Mouse (Mus musculus) ovary, adult 18-20 months (tissue): ENCODE results near the gene 4930412O13Rik.

Source experiments
- DNase-seq: peaks from one replicate; pipeline ENCODE4 v3.0.0; 2022; ENCODE audit warnings: low spot score, mixed read lengths

The 4930412O13Rik gene

DNA sequence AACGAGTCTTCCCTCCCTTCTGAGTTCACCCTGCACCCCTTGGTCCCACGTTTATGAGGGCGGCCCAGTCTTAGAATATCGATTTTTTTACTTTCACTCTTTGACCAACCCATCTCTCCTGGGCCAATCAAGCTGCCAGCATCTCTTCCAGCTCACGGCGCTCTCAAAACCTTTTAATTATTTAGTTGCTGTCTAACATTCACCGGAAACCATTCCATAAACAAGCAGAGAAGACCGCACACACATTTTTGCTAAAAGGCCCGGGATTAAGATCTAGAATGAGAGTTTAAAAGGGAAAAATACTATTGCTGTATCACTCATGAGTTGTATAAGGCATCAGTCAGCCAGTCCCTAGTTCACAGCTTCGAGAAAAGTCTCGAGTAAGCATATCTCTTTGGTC is 781 bp upstream of the 4930412O13Rik start:
- DNase-seq = no peak

GRCm38 (mm10) chr2:9881611-9882023 is 565 bp downstream of the 4930412O13Rik start:
- DNase-seq = no peak

- no peak for DNase-seq
Observed at GRCm38 (mm10) chr2:9882371-9882925, 1.4 kb downstream of the 4930412O13Rik start.

GRCm38 (mm10) chr2:9882926-9883802 is 2.1 kb downstream of the 4930412O13Rik start:
- DNase-seq = no peak

GRCm38 (mm10) chr2:9883803-9884532 is 2.9 kb downstream of the 4930412O13Rik start:
- DNase-seq = no peak

- DNase-seq = no peak
Observed at GRCm38 (mm10) chr2:9884533-9885216, 3.6 kb downstream of the 4930412O13Rik start.

DNA sequence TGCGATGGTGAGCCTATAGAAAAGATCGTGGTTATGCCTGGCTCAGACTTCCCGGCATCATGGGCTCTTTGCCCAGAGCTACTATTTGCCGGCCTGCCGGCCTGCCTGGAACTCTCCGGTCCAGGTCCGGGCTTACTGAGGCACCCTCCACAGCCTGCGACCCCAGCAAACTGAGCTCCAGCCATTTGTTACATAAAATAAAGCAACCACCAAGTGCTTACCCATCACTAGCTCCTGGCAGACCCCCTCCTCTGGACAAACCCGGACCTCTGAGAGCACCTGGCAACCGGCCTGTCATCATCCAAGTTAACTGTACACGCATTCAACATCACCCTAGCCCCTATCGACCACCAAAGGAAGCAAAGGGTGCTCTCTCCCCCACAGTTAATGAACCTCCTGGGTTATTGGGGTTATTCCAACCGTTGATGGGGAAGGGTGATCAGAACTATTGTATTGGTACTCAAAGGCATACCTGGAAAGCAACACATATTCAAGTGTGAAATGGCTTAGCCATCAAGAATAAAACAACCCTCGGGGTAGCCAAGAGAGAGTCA is 4.2 kb downstream of the 4930412O13Rik start:
- no peak for DNase-seq

DNA sequence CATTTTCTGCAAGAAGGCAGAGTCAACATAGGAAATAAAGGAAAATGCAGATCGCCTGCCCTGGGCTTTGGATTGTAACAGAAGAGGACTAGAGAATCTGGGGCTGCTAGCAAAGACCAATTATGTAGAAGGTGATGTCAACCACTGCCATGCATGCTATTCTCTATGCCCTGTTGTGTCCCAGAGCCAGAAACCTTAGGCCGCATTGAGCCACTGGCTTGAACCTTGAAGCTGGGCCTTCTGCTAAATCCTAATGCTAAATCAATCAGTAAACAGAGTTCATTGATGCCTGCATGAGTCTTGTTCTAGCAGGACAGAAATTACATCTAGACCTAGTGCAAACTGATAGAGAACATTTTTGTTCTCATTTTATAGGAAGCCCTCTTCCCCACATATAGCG is 5.0 kb downstream of the 4930412O13Rik start:
- no peak for DNase-seq

DNA sequence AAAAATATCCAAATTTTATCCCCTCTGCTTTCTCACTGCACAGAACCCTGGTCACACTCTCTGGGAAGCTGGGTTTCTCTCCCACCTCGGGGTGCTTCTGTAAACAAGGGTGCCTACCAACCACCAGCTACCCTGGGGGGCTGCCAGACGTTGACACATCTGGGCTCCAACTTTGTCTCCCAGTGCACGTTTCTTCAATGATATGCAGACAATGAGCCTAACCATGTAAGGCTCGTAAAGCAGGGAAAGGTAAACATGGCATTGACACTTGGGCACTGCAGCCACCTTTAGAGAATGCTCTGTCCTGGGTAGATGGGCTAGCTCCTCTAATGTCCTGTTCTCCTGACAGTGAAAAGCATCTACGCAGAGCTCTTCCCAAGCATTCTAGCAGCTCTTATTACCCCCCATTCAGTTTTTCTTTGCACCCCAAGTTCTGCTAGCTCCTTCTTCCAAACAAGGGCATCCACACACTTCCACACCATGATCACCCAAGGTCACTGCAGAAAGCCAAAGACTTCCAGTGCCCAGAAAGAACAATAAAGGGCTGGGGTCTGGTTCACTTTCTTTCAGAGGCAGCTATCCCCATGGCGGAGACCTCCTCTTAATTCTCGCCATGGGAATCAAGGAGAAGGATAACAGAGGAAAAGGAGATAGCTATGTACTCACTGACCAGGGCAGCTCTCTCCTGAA is 6.0 kb downstream of the 4930412O13Rik start:
- DNase-seq = no peak

- DNase-seq = no peak
Observed at GRCm38 (mm10) chr2:9887636-9888035, 6.6 kb downstream of the 4930412O13Rik start.

- DNase-seq = no peak
Observed at GRCm38 (mm10) chr2:9888913-9889650, 8.0 kb downstream of the 4930412O13Rik start, which contains the start of gene 9230102O04Rik. Gene 9230102O04Rik, minus strand, starts transcription at chr2:9889540.

DNA sequence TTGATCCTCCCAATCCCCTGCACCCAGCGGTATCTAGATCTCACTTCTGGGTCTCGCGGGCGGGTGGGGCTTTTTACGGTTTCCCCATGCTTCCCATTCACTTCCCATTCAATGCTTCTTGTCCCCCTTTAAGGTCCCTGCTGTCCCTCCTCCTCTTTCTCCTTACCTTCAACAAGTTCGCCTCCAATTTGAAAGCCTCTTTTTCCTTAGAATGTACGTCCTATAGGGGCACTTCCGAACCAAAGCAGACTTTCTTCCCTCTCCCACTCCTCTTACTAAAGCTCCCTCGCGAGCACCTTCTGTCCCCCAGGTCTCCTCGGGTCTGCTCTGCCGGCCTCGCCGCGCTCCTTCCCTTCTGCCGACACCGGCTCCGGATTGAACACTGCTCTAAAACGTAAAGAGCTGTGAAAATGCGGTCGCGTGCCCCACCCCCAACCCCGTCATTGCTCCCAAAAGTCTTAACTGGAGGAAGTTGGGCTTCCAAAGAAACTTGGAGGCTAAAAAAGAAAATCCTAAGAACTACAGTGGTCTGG is 8.7 kb downstream of the 4930412O13Rik start, which contains the start of gene Gata3:
TSS of gene Gata3 (minus strand) at position 384 of the 533 bp plus-strand sequence.
- no peak for DNase-seq

GRCm38 (mm10) chr2:9890251-9890650 is 9.2 kb downstream of the 4930412O13Rik start:
- DNase-seq = no peak

GRCm38 (mm10) chr2:9890906-9891305 is 9.9 kb downstream of the 4930412O13Rik start:
- no peak for DNase-seq

GRCm38 (mm10) chr2:9892541-9892940 is 11.5 kb downstream of the 4930412O13Rik start:
- no peak for DNase-seq

- DNase-seq = no peak
Observed at GRCm38 (mm10) chr2:9893272-9893953, 12.4 kb downstream of the 4930412O13Rik start.

DNA sequence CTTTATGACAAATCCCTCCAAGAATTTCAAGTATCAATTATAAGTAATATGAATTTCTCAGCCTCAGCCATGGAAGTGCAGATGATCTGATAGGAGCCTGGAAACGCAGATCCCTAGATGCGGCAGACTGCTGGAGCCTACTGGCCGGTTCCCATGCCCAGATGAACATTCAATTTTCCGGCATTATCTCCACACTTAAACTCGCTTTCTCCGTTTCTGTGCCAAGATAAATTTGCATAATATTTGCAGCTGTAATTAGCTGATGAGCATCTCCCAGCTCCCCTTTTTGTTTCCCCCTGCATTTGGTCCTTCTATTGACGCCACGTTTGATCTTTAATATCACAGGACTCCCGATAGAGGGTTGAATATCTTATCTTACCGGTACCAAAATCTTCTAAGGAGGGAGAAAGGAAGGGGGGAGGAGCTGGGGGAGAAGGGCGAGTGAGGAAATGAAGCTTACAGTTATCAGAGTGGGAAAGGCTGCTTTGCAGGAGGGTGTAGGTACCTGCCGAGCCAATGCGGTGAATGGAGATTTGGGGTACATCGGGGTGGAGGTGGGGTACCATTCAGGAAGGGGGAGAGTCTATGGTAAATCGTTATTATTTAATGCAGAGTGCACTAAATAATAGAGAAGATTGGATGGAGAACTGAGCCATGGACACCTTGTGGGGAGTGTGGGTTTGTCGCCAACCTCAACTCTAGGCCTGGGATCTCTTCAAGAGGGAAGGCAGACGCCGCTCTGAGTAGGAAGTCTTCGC is 14.0 kb downstream of the 4930412O13Rik start:
- DNase-seq = no peak

DNA sequence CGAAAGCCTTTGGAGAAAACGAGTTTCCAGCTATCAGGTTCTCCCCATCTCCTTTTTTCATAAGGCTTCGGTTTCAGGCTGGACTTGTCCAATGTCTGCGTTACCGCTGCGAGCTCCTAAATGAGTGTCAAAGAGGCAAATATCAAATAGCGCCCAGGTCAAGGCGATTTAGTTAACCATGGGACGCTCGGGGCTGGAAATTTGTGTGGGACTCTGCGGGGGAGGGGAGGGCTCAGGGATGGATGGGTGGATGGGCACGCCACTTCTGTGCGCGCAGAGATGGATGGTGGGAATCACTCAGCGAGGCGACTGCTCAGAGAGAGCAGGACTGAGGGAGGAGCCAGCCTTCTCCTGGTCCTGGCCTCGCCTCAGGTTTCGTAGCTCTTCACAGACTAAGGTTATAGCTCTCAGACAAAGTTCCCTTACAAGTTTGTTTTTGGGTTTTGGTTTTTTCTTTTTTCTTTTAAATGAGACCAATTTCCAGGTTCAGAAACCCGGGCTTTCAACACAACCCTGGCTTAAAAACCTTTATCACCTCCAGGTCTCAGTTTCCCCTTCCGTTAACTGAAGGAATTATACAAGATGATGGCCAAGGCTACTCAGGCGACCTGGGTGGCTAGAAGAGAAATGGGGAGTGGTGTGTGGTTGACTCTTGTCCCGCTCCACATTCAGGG is 15.2 kb downstream of the 4930412O13Rik start:
- DNase-seq = no peak
